Mouse (Mus musculus) macrophage (primary cell): ENCODE results near the gene Yod1. TPM values are rescaled to one million over a fixed set of nuclear protein-coding genes. Genes with fewer than 3 reads are reported as not detected.

Experiments
- H3K27ac ChIP-seq: fragments of 350-480 bp; formaldehyde crosslinking; 2 replicates; pipeline ENCODE4 v1.9.0; 2021
- H3K36me3 ChIP-seq: fragments of 350-480 bp; formaldehyde crosslinking; 2 replicates; pipeline ENCODE4 v1.9.0; 2021; ENCODE audit errors: inconsistent target
- H3K4me3 ChIP-seq: fragments of 350-480 bp; formaldehyde crosslinking; 2 replicates; pipeline ENCODE4 v1.9.0; 2021; ENCODE audit errors: inconsistent target
- H3K79me2 ChIP-seq: fragments of 350-480 bp; formaldehyde crosslinking; 2 replicates; pipeline ENCODE4 v1.9.0; 2021; ENCODE audit errors: inconsistent target
- whole genome bisulfite sequencing: methylation state at CpG from one replicate; pipeline ENCODE4 v1.1.7; 2026; ENCODE audit warnings: inconsistent platforms; ENCODE audit not compliant: missing documents; 5-methylcytosine and 5-hydroxymethylcytosine counted together
- polyA plus RNA-seq: library from polyadenylated mRNA; stranded (reverse); fragments of 250-400 nt; gene quantifications from 3 replicates; pipeline ENCODE4 v1.2.4, GENCODE M21; 2018; ENCODE audit warnings: inconsistent platforms
- total RNA-seq, 78 experiments: library from RNA; depleted of rRNA; stranded (reverse); fragments of 250-400 nt; gene quantifications; 1 replicate in 9 of 78; 2 replicates in 24 of 78; 3 replicates in 43 of 78; 4 replicates in 2 of 78; pipeline ENCODE4 v1.2.4; 2018; ENCODE audit warnings: inconsistent platforms in 56 of 78

The Yod1 gene
- 10 to 100 TPM in 14 of 26 experiments, 1 to 10 TPM in 12; 3.7 to 26.4 (median 10.9) TPM for total RNA-seq (2018; cell fraction: chromatin; rRNA removed)
- 1 to 10 TPM; 2.1 to 6.0 (median 4.2) TPM for total RNA-seq (2018; cell fraction: cytosol; rRNA removed)
- total RNA-seq (2018; cell fraction: nucleus; rRNA removed), result 10 to 100 TPM in 13 of 26 experiments, 1 to 10 TPM in 13; 4.8 to 31.6 (median 9.7) TPM
- 2.8 to 3.3 TPM (median 3.0 TPM) in 3 replicates for polyA plus RNA-seq

DNA sequence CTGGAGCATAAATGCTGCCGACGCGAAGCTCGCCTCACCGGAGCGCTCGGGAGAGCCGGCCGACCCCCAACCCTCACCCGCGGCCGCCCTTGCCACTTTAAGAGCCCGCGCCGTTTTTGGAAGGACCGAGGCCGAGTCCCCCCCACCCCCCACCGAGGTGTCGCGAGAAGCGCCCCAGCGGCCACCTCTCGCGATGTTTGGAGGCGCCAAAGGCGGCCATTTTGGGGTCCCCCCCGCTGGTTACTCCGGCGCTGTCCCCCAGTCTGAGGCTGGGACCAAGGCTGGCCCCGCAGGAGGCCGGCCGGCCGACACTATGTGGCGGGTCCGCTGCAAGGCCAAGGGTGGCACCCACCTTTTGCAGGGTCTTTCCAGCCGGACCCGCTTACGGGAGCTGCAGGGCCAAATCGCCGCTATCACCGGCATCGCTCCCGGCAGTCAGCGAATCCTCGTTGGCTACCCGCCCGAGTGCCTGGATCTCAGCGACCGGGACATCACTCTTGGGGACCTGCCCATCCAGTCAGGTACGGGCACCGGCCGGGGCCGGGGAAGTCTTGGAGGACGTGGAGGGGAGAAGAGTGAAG lies at the start of gene Yod1:
Gene Yod1 (plus strand): TSS at position 37 of the 581 bp plus-strand sequence.
- H3K79me2 ChIP-seq, result peaks cover 49% of the 10 kb centered on the region
- peak within 1 kb of the TSS; percentile 95 for H3K4me3 ChIP-seq
- peak within 1 kb of the TSS; percentile 70 for H3K27ac ChIP-seq
- no peaks in the 10 kb centered on the region for H3K36me3 ChIP-seq
- under 1% methylated on average over 54 of the region's 54 CpGs for WGBS

GRCm38 (mm10) chr1:130678551-130678950 lies 38.6 kb upstream of the Yod1 start:
- H3K27ac ChIP-seq, result no peak overlapping the region
- no peaks in the 10 kb centered on the region for H3K79me2 ChIP-seq
- no peak overlapping the region for H3K4me3 ChIP-seq
- WGBS, result 100% methylated on average over 2 of the region's 2 CpGs
- H3K36me3 ChIP-seq, result no peaks in the 10 kb centered on the region

DNA sequence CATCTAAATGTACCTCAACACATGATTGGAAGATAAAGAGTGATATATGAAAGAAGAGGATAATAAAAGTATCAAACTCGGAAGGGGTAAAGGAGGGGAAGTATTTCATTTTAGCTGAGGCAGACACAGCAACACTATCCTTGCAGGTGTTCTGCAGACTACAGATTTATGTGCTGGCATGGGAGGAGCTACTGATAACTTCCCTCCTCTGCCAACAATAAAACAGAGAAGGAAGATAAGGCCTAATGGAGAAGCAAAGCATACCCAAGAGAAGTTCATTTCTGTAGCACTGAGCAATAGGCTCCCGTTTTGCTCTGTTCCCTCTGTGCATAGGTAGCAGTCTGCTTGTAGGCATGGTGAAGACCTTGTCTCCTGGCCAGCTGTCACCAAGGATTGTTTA lies 36.1 kb upstream of the Yod1 start:
- 16% methylated on average over 2 of the region's 2 CpGs for WGBS
- no peak overlapping the region for H3K27ac ChIP-seq
- no peaks in the 10 kb centered on the region for H3K79me2 ChIP-seq
- no peaks in the 10 kb centered on the region for H3K36me3 ChIP-seq
- H3K4me3 ChIP-seq, result no peak overlapping the region

- H3K36me3 ChIP-seq, result no peaks in the 10 kb centered on the region
- H3K4me3 ChIP-seq, result no peak overlapping the region
- H3K79me2 ChIP-seq, result no peaks in the 10 kb centered on the region
- WGBS, result 88% methylated on average over 6 of the region's 6 CpGs
- H3K27ac ChIP-seq, result no peak overlapping the region
Measured at GRCm38 (mm10) chr1:130681656-130682413, 35.3 kb upstream of the Yod1 start.

GRCm38 (mm10) chr1:130683905-130684304 lies 33.2 kb upstream of the Yod1 start:
- no peaks in the 10 kb centered on the region for H3K79me2 ChIP-seq
- H3K4me3 ChIP-seq, result no peak overlapping the region
- no peaks in the 10 kb centered on the region for H3K36me3 ChIP-seq
- H3K27ac ChIP-seq, result no peak overlapping the region
- WGBS, result 64% methylated on average over 1 of the region's 1 CpGs

DNA sequence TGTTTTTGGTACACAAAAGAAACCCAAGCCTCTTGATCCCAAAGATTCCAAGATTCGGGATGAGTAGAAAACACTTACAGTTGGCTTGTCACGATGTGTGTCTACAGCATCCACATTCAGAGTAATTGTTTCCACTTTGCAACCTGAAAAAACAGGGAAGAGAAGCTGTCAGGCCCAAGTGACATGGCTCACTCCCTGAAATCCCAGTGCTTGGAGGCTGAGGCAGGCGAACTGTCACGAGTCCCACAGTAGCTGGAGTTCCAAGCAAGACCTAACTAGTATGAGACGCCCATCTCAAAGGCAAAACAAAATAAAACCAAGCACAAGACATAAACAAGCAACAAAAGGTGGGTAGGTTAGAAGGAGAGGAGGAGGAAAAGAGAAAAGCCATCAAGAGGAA lies 18.5 kb upstream of the Yod1 start:
- Histone ChIP-seq H3K27ac (no peak overlapping the region), H3K36me3 (peaks cover 67% of the 10 kb centered on the region), H3K79me2 (no peaks in the 10 kb centered on the region), H3K4me3 (no peak overlapping the region)
- WGBS, result 95% methylated on average over 5 of the region's 5 CpGs

- Histone ChIP-seq H3K79me2 (no peaks in the 10 kb centered on the region), H3K4me3 (no peak overlapping the region), H3K36me3 (peaks cover 71% of the 10 kb centered on the region), H3K27ac (no peak overlapping the region)
- WGBS, result 90% methylated on average over 10 of the region's 10 CpGs
Measured at GRCm38 (mm10) chr1:130699937-130700633, 17.0 kb upstream of the Yod1 start.

GRCm38 (mm10) chr1:130701976-130702375 lies 15.2 kb upstream of the Yod1 start:
- peaks cover 83% of the 10 kb centered on the region for H3K36me3 ChIP-seq

DNA sequence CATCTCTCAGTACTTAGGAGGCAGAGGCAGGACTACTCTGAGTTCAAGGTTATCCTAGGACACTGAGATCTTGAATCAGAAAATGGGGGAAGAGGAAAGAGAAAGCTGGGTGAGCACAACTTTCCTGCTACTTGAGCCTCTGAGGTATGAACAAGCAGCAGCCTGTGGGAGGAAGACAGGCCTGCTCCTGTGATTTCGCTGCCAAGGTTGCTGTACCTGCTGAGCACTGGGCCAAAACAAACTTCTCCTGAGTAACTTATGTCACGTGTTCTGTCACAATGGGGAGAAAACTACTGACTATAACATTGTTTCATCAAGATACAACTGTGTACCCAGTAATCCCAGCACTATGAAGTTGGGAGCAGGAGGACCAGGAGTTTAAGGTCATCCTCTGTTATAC lies 13.5 kb upstream of the Yod1 start:
- 93% methylated on average over 2 of the region's 2 CpGs for WGBS
- no peak overlapping the region for H3K4me3 ChIP-seq
- H3K27ac ChIP-seq, result no peak overlapping the region
- H3K36me3 ChIP-seq, result peaks cover 75% of the 10 kb centered on the region
- no peaks in the 10 kb centered on the region for H3K79me2 ChIP-seq

More at GRCm38 (mm10) chr1:130701976-130702375, 15.2 kb upstream of the Yod1 start:
- H3K79me2 ChIP-seq, result no peaks in the 10 kb centered on the region
- H3K27ac ChIP-seq, result no peak overlapping the region
- H3K4me3 ChIP-seq, result no peak overlapping the region
- 98% methylated on average over 11 of the region's 11 CpGs for WGBS

GRCm38 (mm10) chr1:130710283-130711080 lies 6.6 kb upstream of the Yod1 start:
- WGBS, result 94% methylated on average over 11 of the region's 22 CpGs

GRCm38 (mm10) chr1:130714046-130714445 lies 3.1 kb upstream of the Yod1 start:
- H3K36me3 ChIP-seq, result 0 out of 2 replicates have a peak, but pooled peaks cover 4% of the 10 kb centered on the region
- peaks cover 16% of the 10 kb centered on the region for H3K79me2 ChIP-seq
- no peak overlapping the region for H3K27ac ChIP-seq
- WGBS, result 90% methylated on average over 4 of the region's 4 CpGs
- H3K4me3 ChIP-seq, result no peak overlapping the region

More at GRCm38 (mm10) chr1:130710283-130711080, 6.6 kb upstream of the Yod1 start:
- no peaks in the 10 kb centered on the region for H3K79me2 ChIP-seq
- H3K4me3 ChIP-seq, result no peak overlapping the region
- H3K27ac ChIP-seq, result no peak overlapping the region
- H3K36me3 ChIP-seq, result peaks cover 23% of the 10 kb centered on the region; the same call in 1 of the 2 replicates

GRCm38 (mm10) chr1:130715561-130716217 lies 1.4 kb upstream of the Yod1 start, which contains the start of gene Gm29427:
Gene Gm29427 (minus strand): TSS chr1:130715799.
- Histone ChIP-seq H3K27ac (peak within 1 kb of the TSS; percentile 70), H3K79me2 (peaks cover 32% of the 10 kb centered on the region), H3K36me3 (0 out of 2 replicates have a peak, but pooled peaks cover 4% of the 10 kb centered on the region), H3K4me3 (peak within 1 kb of the TSS; percentile 95)
- under 1% methylated on average over 38 of the region's 38 CpGs for WGBS

GRCm38 (mm10) chr1:130716218-130716512 lies 962 bp upstream of the Yod1 start:
- Histone ChIP-seq H3K79me2 (peaks cover 37% of the 10 kb centered on the region), H3K4me3 (peak overlapping the region; percentile 95), H3K36me3 (0 out of 2 replicates have a peak, but pooled peaks cover 4% of the 10 kb centered on the region), H3K27ac (peak overlapping the region; percentile 70)
- 0% methylated on average over 3 of the region's 3 CpGs for WGBS
